Mouse (Mus musculus) limb, embryonic 14.5 days (tissue): ENCODE data around the gene Fhod1. TPM values are rescaled to one million over a fixed set of nuclear protein-coding genes. Genes with fewer than 3 reads are reported as not detected.

Experiments
- ATAC-seq: fragments of 200-750 bp; cut with Nextera tagmentation; 2 replicates; pipeline ENCODE4 v1.8.0; 2017; ENCODE audit warnings: low read depth, moderate number of reproducible peaks, moderate TSS enrichment; ENCODE audit not compliant: low FRiP score
- DNase-seq: peaks from one replicate; pipeline ENCODE4 v3.0.0-alpha.2; 2015; ENCODE audit warnings: low spot score
- H3K27ac ChIP-seq: fragments of 300-500 bp; sonication (generic); replicated peaks from 2 replicates; pipeline ENCODE4 v1.5.1; 2014; ENCODE audit warnings: low read depth, mild to moderate bottlenecking, low read length, moderate library complexity, mixed read lengths
- H3K27me3 ChIP-seq: fragments of 300-500 bp; sonication (generic); 2 replicates; pipeline ENCODE4 v1.6.1; 2014; ENCODE audit warnings: low read length, mixed read lengths; ENCODE audit not compliant: control insufficient read depth, insufficient read depth
- H3K36me3 ChIP-seq: fragments of 300-500 bp; sonication (generic); 2 replicates; pipeline ENCODE4 v1.6.1; 2014; ENCODE audit warnings: mild to moderate bottlenecking, low read length, moderate library complexity, mixed read lengths; ENCODE audit not compliant: control insufficient read depth, insufficient read depth
- H3K4me1 ChIP-seq: fragments of 300-500 bp; sonication (generic); 2 replicates; pipeline ENCODE4 v1.6.1; 2014; ENCODE audit warnings: antibody characterized with exemption, low read length, mixed read lengths; ENCODE audit not compliant: control insufficient read depth, insufficient read depth
- H3K4me2 ChIP-seq: fragments of 300-500 bp; sonication (generic); replicated peaks from 2 replicates; pipeline ENCODE4 v1.6.1; 2014; ENCODE audit warnings: low read depth, mild to moderate bottlenecking, low read length, moderate library complexity; ENCODE audit not compliant: severe bottlenecking
- H3K4me3 ChIP-seq: fragments of 300-500 bp; sonication (generic); replicated peaks from 2 replicates; pipeline ENCODE4 v1.5.1; 2014; ENCODE audit warnings: low read length
- H3K9ac ChIP-seq: fragments of 300-500 bp; sonication (generic); 2 replicates; pipeline ENCODE4 v1.6.1; 2014; ENCODE audit warnings: mild to moderate bottlenecking, low read depth, low read length, moderate library complexity; ENCODE audit not compliant: severe bottlenecking
- H3K9me3 ChIP-seq: fragments of 300-500 bp; sonication (generic); 2 replicates; pipeline ENCODE4 v1.6.1; 2016; ENCODE audit warnings: low read length; ENCODE audit not compliant: control insufficient read depth
- POLR2A ChIP-seq: fragments of 200-500 bp; IDR thresholded peaks from 2 replicates; pipeline ENCODE4 v1.8.0; 2012; ENCODE audit warnings: inconsistent platforms, mild to moderate bottlenecking, moderate library complexity, borderline replicate concordance; ENCODE audit not compliant: insufficient read depth, insufficient read length; ENCODE audit errors: extremely low read depth
- WGBS: fragments of 180-500 bp; shearing (Covaris S2); extraction: QIAGEN DNeasy Blood & Tissue Kit; methylation state at CpG from one replicate; pipeline ENCODE4 v1.1.7; 2014; 5-methylcytosine and 5-hydroxymethylcytosine counted together
- polyA plus RNA-seq, 2 experiments: library from polyadenylated mRNA; depleted of rRNA in 1 of 2; stranded (reverse) in 1 of 2; unstranded in 1 of 2; fragments of >200 nt; fragmentation: Nextera tagmentation in 1 of 2; extraction: Ambion mirVana in 1 of 2; gene quantifications; 2 replicates each; pipeline versions ENCODE4 v1.2.1 to v1.2.3; 2012 to 2014

The Fhod1 gene
- polyA plus RNA-seq, 2 experiments, result 2.7 to 24.4 TPM

- H3K36me3 ChIP-seq, result peaks cover 58% of the 10 kb centered on the region
- H3K4me1 ChIP-seq, result no peaks in the 10 kb centered on the region
- H3K4me3 ChIP-seq, result no peak overlapping the region
- ATAC-seq, result no peak
- H3K27ac ChIP-seq, result no peak overlapping the region
- H3K4me2 ChIP-seq, result no peak overlapping the region
- 83% methylated on average over 4 of the region's 4 CpGs for WGBS
- no peaks in the 10 kb centered on the region for H3K9me3 ChIP-seq
- H3K27me3 ChIP-seq, result no peaks in the 10 kb centered on the region
- no peak overlapping the region for H3K9ac ChIP-seq
- no peak for DNase-seq
- TF ChIP-seq POLR2A, result no peak
Measured at GRCm38 (mm10) chr8:105317941-105318340, 29.8 kb downstream of the Fhod1 start.

- no peak overlapping the region for H3K4me2 ChIP-seq
- 89% methylated on average over 18 of the region's 18 CpGs for WGBS
Measured at GRCm38 (mm10) chr8:105315073-105315769, 32.5 kb downstream of the Fhod1 start.

GRCm38 (mm10) chr8:105313622-105314402 lies 33.9 kb downstream of the Fhod1 start:
- no peak overlapping the region for H3K4me2 ChIP-seq
- WGBS, result 80% methylated on average over 9 of the region's 9 CpGs
- H3K4me3 ChIP-seq, result no peak overlapping the region
- no peak overlapping the region for H3K9ac ChIP-seq
- no peak for ATAC-seq
- H3K27ac ChIP-seq, result no peak overlapping the region
- H3K4me1 ChIP-seq, result no peaks in the 10 kb centered on the region
- H3K27me3 ChIP-seq, result no peaks in the 10 kb centered on the region
- DNase-seq, result no peak
- no peak for TF ChIP-seq POLR2A
- H3K36me3 ChIP-seq, result peaks cover 60% of the 10 kb centered on the region
- no peaks in the 10 kb centered on the region for H3K9me3 ChIP-seq

More at GRCm38 (mm10) chr8:105315073-105315769, 32.5 kb downstream of the Fhod1 start:
- Histone ChIP-seq H3K9me3 (no peaks in the 10 kb centered on the region), H3K27ac (no peak overlapping the region), H3K4me1 (no peaks in the 10 kb centered on the region), H3K36me3 (peaks cover 63% of the 10 kb centered on the region), H3K27me3 (no peaks in the 10 kb centered on the region), H3K4me3 (no peak overlapping the region), H3K9ac (no peak overlapping the region)
- ATAC-seq (no peak), DNase-seq (no peak)
- TF ChIP-seq POLR2A, result no peak

GRCm38 (mm10) chr8:105312891-105313481 lies 34.8 kb downstream of the Fhod1 start:
- H3K4me2 ChIP-seq, result no peak overlapping the region
- no peak overlapping the region for H3K27ac ChIP-seq
- no peak overlapping the region for H3K9ac ChIP-seq
- ATAC-seq, result no peak
- TF ChIP-seq POLR2A, result no peak
- WGBS, result 86% methylated on average over 8 of the region's 8 CpGs
- H3K36me3 ChIP-seq, result peaks cover 60% of the 10 kb centered on the region
- H3K4me1 ChIP-seq, result no peaks in the 10 kb centered on the region
- H3K4me3 ChIP-seq, result no peak overlapping the region
- no peak for DNase-seq
- H3K9me3 ChIP-seq, result no peaks in the 10 kb centered on the region
- no peaks in the 10 kb centered on the region for H3K27me3 ChIP-seq

- no peak overlapping the region for H3K4me3 ChIP-seq
- H3K36me3 ChIP-seq, result peaks cover 66% of the 10 kb centered on the region
- no peak overlapping the region for H3K27ac ChIP-seq
- H3K4me1 ChIP-seq, result no peaks in the 10 kb centered on the region
- no peak overlapping the region for H3K9ac ChIP-seq
- ATAC-seq (no peak), DNase-seq (no peak)
- H3K27me3 ChIP-seq, result no peaks in the 10 kb centered on the region
- no peaks in the 10 kb centered on the region for H3K9me3 ChIP-seq
- WGBS, result 85% methylated on average over 1 of the region's 1 CpGs
- TF ChIP-seq POLR2A, result no peak
- H3K4me2 ChIP-seq, result no peak overlapping the region
Measured at GRCm38 (mm10) chr8:105311718-105312117, 36.0 kb downstream of the Fhod1 start.
